Mouse (Mus musculus): ENCODE data around the gene Pou1f1. TPM values are rescaled to one million over a fixed set of nuclear protein-coding genes. Genes with fewer than 3 reads are reported as not detected.

Pou1f1 gene
- polyA plus RNA-seq, 1 experiment from 2014 or later = 0.21 TPM

DNA sequence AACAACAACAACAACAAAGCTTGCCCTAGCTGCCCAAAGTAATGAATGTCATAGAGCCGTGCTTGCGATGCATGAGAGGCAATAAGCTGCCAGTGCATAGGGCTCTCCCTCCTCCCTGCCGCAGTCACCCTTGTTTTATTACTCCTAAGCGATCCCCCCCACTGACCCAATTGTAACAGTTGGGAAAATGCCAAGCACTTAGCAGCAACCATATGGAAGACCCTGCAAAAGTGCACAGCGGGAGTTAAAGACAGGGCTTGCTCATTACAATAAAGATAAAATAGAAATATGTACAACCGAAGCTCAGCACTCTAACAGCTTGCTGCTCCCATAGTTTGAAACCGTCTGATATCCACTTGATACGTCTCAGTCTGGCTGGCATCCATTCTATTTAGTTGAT is 44.0 kb downstream of the Pou1f1 start:
- no peak for DNase-seq (ENCODE audit: low spot score)

GRCm38 (mm10) chr16:65564951-65565350 is 44.6 kb downstream of the Pou1f1 start:
- no peak for DNase-seq (ENCODE audit: low spot score)

GRCm38 (mm10) chr16:65568853-65569252 is 48.5 kb downstream of the Pou1f1 start:
- DNase-seq (ENCODE audit: low spot score) = no peak

DNA sequence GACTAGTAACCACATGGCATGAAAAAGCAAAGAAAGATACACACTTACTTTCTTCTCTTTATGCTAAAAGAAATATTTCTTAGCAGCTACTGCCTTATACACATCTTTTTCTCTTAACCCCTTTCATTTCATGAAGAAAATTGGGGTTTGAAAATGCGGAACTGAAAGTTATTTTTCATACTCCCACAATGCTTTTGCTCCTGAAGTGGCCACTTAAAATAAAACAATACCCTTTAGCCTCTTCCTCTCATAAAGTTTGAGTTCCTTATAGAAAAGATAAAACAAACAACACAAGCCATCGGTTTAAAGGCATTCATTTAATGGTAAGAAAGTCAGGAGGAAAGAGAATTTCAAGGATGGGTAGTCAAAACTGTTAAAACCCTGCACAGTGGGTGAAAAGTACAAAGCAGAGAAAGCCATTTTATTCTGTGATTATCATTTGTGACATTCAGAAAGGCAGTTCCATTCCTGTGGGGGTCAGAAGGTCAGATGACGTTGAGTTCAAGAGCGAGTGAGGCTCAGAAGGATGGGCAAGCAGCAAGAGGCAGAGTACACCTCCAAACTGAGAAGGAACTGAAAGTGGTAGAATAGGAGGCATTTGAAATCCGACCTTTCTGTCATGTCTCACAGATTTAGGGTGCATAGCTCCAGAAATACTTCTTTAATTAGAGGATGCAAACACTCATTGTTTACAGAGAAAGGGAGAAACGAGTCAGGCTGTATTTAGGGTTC is 57.2 kb downstream of the Pou1f1 start:
- DNase-seq (ENCODE audit: low spot score) = no peak

Other genes starting within 250 kb of the Pou1f1 start
- gene Chmp2b, start 42.2 kb downstream of the Pou1f1 start, polyA plus RNA-seq (2015; fragmentation: Nextera tagmentation; extraction: Ambion mirVana) = 78.2 and 80.1 TPM in 2 replicates

Measured in thymus, postnatal 0 days (tissue).